Mouse (Mus musculus) layer of hippocampus, postnatal 25 days (tissue): ENCODE results near the gene Dntt. TPM values are rescaled to one million over a fixed set of nuclear protein-coding genes. Genes with fewer than 3 reads are reported as not detected.
A peak's percentile ranks its signal among the peaks of the same experiment; 100 is the strongest.

Experiments
- DNase-seq, 2 experiments: peaks; one replicate each; pipeline ENCODE4 v3.0.0; 2022; ENCODE audit warnings: mixed read lengths in 2 of 2, low spot score in 1 of 2; ENCODE audit errors: extremely low spot score in 1 of 2
- total RNA-seq, 2 experiments: library from RNA; stranded (reverse); gene quantifications; 2 replicates each; pipeline ENCODE4 v1.2.3; 2021

Dntt gene
- total RNA-seq, 2 experiments from 2014 or later, result not detected

DNA sequence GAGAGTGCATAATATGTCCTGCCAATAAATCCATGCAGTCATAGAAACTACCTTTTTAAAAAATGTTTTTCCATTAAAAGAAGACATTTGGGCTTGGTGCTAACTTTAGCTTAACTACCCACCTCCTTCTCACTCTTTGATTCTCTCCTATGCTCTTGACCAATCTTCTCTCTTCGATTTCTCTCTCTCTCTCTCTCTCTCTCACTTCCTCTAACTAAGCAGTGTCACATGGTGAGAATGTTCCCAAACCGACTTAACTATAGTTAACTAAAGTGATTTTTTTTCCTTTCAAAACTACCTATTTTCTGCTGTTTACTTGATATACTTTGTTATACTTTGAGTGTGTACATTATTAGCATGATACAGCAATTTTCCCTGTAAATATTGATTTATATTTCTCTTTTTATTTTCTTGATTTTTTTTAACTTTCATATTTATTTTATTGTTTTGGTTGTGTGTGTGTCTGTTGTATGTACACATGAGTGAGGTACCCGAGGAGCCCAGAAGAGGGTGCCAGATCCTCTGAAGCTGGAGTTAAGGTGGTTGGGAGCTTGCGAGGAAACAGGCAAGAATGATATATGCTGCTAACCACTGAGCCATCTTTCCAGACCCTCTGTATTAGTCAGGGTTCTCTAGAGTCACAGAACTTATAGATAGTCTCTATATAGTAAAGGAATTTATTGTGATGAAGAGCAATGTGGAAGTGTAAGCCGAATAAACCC lies 20.2 kb upstream of the Dntt start:
- no peak for DNase-seq

DNA sequence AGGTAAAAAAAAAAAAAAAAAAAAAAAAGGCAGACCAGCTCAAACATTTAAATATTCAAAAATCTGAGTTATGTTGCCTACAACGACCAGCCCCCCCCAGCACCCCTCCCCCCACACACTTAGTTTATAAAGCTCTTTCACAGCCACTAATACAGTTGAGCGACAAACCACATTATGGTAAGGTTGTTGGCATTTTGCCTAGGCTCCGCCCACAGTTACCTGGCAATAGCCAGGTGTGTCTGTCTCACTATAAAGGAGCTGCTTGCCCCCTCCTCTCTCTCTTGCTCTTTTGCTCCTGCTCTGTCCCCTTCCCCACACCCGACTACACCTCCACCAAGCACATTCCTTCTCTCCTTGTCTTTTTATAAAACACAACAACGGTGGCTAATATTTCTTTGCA lies 17.4 kb upstream of the Dntt start:
- DNase-seq, result no peak

GRCm38 (mm10) chr19:41013591-41013990 lies 15.5 kb upstream of the Dntt start:
- DNase-seq, result no peak

DNA sequence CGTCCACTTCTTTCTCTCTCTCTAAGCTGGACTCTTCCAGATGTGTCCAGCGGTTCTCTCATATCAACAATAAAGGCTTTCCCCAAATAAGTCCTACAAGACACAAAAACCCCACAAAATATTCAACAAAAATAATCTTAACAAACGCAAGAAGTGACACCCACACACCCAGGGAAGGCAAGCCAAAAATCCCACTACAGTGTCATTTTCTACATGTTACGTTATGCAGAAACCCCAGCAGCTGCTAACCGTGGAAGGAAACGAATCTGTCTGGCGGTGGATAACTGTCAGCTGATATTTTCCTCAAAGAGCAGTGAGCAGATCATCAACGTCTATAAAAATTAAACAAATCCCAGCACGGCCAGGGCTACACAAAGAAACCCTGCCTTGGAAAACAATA lies 15.1 kb upstream of the Dntt start:
- no peak for DNase-seq

- DNase-seq, result peak in 1 of 2 experiments; percentile 60
These were observed 12.9 kb upstream of the Dntt start for GRCm38 (mm10) chr19:41015951-41016716.

GRCm38 (mm10) chr19:41019164-41019675 lies 9.9 kb upstream of the Dntt start:
- no peak for DNase-seq

DNA sequence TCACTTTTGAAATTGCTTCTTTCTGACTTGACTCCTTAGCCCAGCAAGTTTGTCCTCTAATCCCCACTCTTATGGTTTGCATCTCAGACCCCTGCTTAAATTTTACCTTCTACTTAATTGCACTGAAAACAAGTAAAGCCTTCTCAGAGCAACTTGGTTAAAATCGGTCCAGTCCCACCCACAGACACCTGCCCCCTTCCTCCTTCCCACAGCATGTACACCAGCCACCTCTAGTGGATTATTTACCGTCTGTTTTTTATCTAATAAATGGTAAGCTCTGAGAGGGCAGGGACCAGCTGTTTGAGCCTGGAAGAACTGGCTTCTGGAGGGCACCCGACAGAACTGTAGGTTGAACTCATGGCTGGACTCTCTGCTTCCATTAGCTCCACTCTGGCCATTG lies 8.5 kb upstream of the Dntt start:
- no peak for DNase-seq

DNA sequence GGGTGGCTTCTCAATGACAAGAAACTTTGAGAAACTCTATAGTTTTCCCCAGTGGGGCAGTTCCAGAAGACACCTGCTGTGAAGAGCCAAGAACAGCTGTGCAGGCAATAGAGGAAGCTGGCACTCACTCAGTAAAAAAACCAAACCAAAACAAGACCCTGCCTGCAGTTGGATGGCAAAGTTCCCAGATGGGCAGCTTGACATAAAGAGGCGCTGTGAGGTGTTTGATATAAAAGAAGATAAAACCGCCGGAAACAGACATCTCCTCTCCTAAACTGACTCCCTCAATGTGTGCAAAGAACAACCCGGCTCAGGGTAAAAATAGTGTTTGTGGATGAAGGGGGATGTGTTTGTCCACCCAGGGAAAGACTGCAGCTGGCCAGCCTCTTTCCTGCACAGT lies 6.8 kb upstream of the Dntt start:
- no peak for DNase-seq

DNA sequence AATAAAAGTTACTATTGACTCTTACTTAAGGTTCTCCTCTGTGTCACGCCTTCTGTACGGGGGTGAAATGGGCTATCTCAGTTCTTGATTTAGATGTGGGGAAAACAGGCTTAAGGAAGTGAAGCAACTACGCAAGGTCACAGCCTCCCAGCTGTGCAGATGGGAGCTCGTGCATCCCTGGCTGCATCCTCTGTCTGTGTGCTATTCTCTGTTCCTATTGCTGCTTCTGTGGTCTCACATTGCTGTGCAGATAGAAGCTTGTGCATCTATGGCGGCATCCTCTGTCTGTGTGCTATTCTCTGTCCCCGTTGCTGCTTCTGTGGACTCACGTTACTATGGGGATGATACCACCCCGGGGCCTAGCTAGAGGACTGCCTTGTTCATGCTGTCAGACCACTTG lies 2.5 kb upstream of the Dntt start:
- no peak for DNase-seq

DNA sequence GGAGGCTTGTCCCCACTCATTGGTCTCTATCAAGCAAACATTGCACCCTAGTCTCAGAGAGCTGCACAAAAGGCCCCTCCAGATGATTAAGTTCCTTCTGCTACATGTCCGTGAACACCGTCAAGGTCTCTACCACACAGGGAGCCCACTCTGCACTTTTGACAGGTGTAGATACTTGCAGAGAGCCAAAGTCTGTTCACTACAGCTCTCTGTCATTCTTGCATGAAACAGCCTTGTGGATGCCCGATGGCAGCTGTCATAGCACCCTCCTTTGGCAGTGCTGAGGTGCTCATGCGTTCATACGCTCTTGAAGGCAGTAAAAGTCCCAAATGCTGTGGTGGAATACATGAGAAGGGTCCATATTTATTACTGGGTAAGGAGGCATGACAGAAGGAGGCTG lies 2.1 kb upstream of the Dntt start:
- DNase-seq, result no peak

DNA sequence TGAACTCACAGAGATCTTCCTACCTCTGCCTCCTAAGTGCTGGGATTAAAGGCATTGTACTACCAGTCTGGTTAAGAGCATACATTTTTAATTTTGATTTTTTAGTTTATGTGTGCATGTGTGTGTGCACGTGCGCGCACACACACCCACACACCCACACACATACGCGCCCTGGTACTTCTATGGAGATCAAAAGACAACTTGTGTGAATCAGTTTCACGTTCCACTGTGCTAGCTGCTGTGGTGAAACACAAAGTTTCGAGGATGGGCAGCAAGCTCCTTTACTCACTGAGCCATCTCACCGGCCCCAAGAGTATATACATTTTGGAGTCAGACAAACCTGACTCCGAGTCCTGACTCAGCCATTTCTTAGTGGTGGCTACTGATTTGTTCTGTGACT lies 1.5 kb upstream of the Dntt start:
- no peak for DNase-seq

GRCm38 (mm10) chr19:41030161-41030560 lies 1.1 kb downstream of the Dntt start:
- no peak for DNase-seq

GRCm38 (mm10) chr19:41031009-41031408 lies 1.9 kb downstream of the Dntt start:
- DNase-seq, result no peak

DNA sequence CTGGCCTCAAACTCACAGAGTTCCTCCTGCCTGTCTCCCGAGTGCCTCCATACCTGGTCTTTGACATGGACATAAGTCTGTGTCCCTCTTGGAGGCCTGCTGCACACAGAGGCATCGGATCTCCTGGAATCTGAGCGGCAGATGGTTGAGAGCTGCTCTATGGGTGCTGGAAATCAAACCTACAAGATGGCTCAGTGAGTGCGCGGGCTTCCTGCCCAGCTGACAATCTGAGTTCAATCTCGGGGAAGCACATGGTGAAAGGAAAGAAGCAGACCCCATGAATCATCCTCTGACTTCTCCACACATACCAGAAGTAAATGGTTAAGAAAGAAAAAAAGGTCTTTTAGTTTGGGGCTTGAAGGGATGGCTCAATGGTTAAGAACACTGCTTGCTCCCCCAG lies 2.8 kb downstream of the Dntt start:
- no peak for DNase-seq

DNA sequence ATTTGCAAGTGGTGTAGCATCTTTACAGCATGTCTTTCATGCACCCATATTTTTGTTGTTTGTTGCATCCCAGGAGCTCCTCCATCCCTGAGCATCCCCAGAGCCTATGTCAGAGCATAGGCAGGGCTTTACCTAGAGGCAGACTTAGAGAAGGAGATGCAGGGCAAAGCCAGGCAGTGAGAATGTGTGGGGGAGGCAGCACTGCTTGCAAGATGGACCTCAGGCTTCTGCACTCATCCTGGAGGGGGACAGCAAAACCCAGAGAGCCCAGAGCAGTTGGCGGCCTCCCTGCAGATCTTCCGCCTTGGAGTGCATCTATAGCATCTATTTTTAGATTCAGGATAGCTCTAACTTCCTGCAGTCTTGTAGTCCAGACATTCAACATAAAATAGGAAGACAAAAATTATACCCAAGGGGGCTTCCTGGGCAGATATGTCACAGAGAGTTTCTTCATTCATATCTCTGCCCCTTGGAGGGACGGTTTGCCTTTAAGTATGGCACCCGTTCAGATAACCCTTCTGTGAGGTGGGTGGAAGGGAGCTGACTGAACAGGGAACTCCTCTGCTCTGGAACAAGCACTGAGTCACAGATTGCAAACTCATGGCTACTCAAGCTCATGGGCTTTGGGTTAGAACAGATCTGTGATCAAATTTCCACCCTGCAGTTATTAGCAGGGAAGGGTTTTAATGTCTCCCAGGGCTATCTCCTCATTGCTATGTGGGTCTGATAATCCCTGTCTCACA lies 6.9 kb downstream of the Dntt start:
- no peak for DNase-seq

DNA sequence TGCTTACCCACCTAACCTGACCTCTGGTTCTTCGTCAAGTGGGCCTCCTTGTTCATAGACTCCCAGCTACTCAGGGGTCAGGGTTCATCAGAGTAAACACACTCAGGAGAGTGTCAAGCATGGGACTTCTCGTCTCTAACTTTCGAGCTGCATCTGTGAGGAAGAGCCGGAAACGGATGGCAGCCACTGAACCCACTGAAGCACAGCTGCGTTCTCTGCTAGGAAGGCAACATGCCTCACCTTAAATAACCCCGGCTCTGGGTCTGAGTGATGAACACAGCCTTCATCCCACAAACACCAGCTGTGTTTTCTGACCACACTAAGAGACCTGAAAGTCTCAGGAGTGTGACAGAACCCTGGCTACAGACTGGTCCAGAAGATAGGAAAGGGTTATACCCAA lies 10.0 kb downstream of the Dntt start:
- no peak for DNase-seq

GRCm38 (mm10) chr19:41045091-41045770 lies 16.2 kb downstream of the Dntt start:
- DNase-seq, result no peak

GRCm38 (mm10) chr19:41047437-41048186 lies 18.5 kb downstream of the Dntt start:
- peak in 1 of 2 experiments; percentile 59 for DNase-seq

DNA sequence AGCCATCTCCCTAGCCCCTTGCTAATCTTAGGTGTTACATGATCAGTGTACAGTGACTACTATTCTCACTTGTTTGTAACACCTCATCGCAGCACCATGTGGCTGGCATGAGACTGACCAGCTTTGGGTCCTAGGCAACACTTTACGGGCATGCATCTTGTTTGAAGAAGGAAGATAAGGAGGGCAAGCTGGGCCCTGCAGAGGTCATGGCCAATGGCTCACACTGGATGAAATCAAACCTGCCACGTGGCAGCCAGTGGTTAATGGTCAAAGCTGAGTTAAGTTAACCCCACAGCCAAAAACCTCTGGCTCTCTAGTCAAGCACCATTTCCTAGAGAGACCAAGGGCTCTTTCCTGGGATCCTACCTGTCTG lies 19.1 kb downstream of the Dntt start:
- DNase-seq, result no peak

GRCm38 (mm10) chr19:41051714-41052113 lies 22.6 kb downstream of the Dntt start:
- no peak for DNase-seq
